Mouse (Mus musculus) liver, embryonic 11.5 days (tissue): ENCODE measurements around the gene Osbpl5. TPM values are rescaled to one million over a fixed set of nuclear protein-coding genes. Genes with fewer than 3 reads are reported as not detected.
A peak's percentile ranks its signal among the peaks of the same experiment; 100 is the strongest.
"Not testable (repeated sequence)": the region's sequence is repeated elsewhere in the genome, so short reads cannot be mapped to it uniquely, and the experiment has no call there.

ENCODE experiments used
- ATAC-seq: fragments of 200-750 bp; cut with Nextera tagmentation; replicated peaks from 2 replicates; pipeline ENCODE4 v1.8.0; 2017; ENCODE audit warnings: moderate number of reproducible peaks, mild to moderate bottlenecking, moderate TSS enrichment, moderate library complexity; ENCODE audit not compliant: low FRiP score
- DNase-seq: peaks from one replicate; pipeline ENCODE4 v3.0.0-alpha.2; 2017; ENCODE audit warnings: low spot score
- H3K27ac ChIP-seq: fragments of 300-500 bp; sonication (generic); 2 replicates; pipeline ENCODE4 v1.5.1; 2014; ENCODE audit warnings: mild to moderate bottlenecking, low read depth, low read length, control low read depth
- H3K27me3 ChIP-seq: fragments of 300-500 bp; sonication (generic); replicated peaks from 2 replicates; pipeline ENCODE4 v1.6.1; 2014; ENCODE audit warnings: low read length, mixed read lengths; ENCODE audit not compliant: control insufficient read depth, insufficient read depth
- H3K36me3 ChIP-seq: fragments of 300-500 bp; sonication (generic); 2 replicates; pipeline ENCODE4 v1.6.1; 2014; ENCODE audit warnings: mild to moderate bottlenecking, low read length, moderate library complexity, mixed read lengths; ENCODE audit not compliant: control insufficient read depth, insufficient read depth
- H3K4me1 ChIP-seq: fragments of 300-500 bp; sonication (generic); replicated peaks from 2 replicates; pipeline ENCODE4 v1.6.1; 2014; ENCODE audit warnings: low read length, mixed read lengths; ENCODE audit not compliant: control insufficient read depth, insufficient read depth
- H3K4me2 ChIP-seq: fragments of 300-500 bp; sonication (generic); 2 replicates; pipeline ENCODE4 v1.6.1; 2014; ENCODE audit warnings: mild to moderate bottlenecking, control low read depth, moderate library complexity
- H3K4me3 ChIP-seq: fragments of 300-500 bp; sonication (generic); 2 replicates; pipeline ENCODE4 v1.5.1; 2014; ENCODE audit warnings: low read depth, low read length, control low read depth
- H3K9ac ChIP-seq: fragments of 300-500 bp; sonication (generic); 2 replicates; pipeline ENCODE4 v1.6.1; 2014; ENCODE audit warnings: low read depth, low read length, control low read depth
- H3K9me3 ChIP-seq: fragments of 300-500 bp; sonication (generic); 2 replicates; pipeline ENCODE4 v1.6.1; 2016; ENCODE audit warnings: low read length, inconsistent platforms, mixed read lengths; ENCODE audit not compliant: control insufficient read depth
- WGBS: fragments of 180-500 bp; shearing (Covaris S2); extraction: QIAGEN DNeasy Blood & Tissue Kit; methylation state at CpG from one replicate; pipeline ENCODE4 v1.1.7; 2014; 5-methylcytosine and 5-hydroxymethylcytosine counted together
- polyA plus RNA-seq: library from polyadenylated mRNA; unstranded; fragments of >200 nt; fragmentation: Nextera tagmentation; extraction: Ambion mirVana; gene quantifications from 2 replicates; pipeline ENCODE4 v1.2.1, GENCODE M21; 2014

Osbpl5 gene
- polyA plus RNA-seq, 1 experiment from 2014 or later, result 8.9 TPM

DNA sequence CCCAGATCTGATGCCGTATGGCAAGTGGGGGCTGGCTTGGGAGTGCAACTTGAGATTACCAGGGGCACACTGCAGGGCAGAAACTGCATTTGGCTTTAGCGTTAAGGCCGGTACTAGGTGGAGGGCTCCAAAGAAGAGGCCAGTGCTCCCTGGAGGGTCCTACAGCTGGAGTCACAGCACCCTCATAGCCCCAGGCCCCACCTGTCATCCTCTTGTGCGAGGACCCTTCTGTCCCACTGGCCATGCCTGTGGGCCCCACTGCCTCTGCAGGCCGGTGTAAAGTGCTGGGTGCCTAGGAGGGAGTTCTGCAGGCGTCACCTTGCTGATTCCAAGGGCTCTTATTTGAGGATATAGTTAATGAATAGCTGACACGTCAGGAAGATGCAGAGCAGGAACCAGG lies 67.3 kb downstream of the Osbpl5 start:
- no peak for DNase-seq
- no peak overlapping the region for H3K9ac ChIP-seq
- no peak overlapping the region for H3K27ac ChIP-seq
- H3K27me3 ChIP-seq, result no peaks in the 10 kb centered on the region; the same call in 1 of the 2 replicates
- H3K4me2 ChIP-seq, result no peak overlapping the region
- no peak for ATAC-seq
- WGBS, result 74% methylated on average over 7 of the region's 7 CpGs
- peaks cover 7% of the 10 kb centered on the region; the same call in 1 of the 2 replicates for H3K36me3 ChIP-seq
- H3K4me1 ChIP-seq, result no peaks in the 10 kb centered on the region
- H3K9me3 ChIP-seq, result no peaks in the 10 kb centered on the region
- H3K4me3 ChIP-seq, result no peak overlapping the region

DNA sequence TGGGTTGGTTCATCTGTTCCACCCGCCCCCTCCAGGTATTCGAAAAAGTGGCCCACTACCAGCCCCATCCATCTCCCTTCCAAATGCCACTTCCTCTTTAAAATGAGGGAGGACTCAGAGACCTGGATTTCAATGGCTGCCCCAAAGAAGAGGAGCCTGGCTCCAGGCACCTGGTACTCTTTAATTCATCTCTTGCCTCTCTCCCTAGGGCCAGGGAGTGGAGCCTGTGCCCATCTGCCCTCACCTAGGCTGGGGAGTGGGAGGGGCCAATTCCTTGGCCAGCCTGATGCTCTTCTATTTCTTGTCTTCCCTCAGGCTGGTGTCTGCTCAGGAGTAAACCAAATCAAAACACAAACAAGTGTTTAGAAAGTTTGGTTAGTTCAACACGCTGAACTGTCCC lies 70.1 kb downstream of the Osbpl5 start:
- not testable (repeated sequence) for H3K4me1 ChIP-seq, H3K27me3 ChIP-seq, H3K9me3 ChIP-seq, DNase-seq, H3K4me2 ChIP-seq, H3K4me3 ChIP-seq, ATAC-seq, H3K9ac ChIP-seq, H3K36me3 ChIP-seq, H3K27ac ChIP-seq
- WGBS, result 73% methylated on average over 3 of the region's 3 CpGs

DNA sequence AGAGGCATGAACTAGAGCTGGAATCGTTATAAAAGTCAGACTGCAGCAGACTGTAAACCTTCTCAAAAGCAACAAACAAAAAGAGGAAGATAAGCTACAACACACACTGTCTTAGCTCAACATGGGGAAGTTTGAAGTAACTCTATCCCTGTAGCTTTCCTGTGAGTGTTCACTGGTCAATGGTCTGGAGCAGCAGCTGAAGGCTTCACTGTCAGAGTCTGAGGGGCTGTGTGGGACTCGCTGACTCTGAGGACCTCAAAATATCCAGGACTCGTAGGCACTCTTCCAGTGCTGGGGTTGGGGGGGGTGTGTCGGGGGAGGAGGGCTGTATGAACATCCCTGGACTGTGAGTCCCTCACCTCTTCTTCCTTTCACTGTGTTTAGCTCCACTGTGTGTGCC lies 70.6 kb downstream of the Osbpl5 start:
- not testable (repeated sequence) for H3K27me3 ChIP-seq, H3K27ac ChIP-seq, H3K9ac ChIP-seq, H3K36me3 ChIP-seq, H3K4me3 ChIP-seq, DNase-seq, H3K4me1 ChIP-seq, ATAC-seq, H3K9me3 ChIP-seq, H3K4me2 ChIP-seq
- WGBS, result 45% methylated on average over 4 of the region's 4 CpGs

DNA sequence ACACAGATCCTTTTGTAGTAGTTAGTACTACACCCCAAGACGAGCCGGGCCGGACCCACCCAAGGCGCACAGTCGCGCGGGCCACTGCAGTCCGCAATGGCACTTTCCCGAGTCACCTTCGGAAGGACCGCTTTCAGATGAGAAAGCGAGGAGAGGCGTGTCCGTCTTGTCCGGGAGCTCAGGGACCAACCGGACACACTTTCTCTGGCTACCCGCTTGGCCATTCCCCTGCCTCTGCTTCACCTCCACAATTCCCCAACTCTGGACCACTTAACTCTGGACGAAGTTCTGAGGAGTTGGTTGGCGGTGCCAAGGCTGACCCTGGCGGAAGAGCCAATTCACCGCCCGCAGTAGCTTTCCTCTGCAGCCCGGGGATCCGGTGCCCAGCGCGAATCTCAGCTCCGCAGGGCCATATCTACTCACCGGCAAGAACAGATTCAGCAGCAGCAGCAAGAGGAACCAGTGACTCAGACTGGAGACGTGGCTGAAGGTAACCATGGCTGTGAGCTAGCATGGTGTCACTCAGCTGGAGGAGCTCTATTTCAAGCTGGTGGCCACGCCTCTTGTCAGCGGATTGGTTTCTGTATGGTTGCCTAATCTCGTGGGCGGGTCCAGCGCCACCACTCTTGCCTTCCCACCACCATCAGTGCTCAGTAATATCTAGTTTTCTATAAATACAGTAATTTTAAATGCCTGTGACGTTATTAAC lies 71.3 kb downstream of the Osbpl5 start, which contains the start of gene Tnfrsf23:
Gene Tnfrsf23 (minus strand): TSS at position 514 of the 709 bp plus-strand sequence.
- Histone ChIP-seq H3K36me3 (no peaks in the 10 kb centered on the region), H3K4me2 (peak within 1 kb of the TSS; percentile 71), H3K9ac (no peak within 1 kb of the TSS), H3K4me3 (peak within 1 kb of the TSS; percentile 38), H3K27me3 (no peaks in the 10 kb centered on the region; the same call in 1 of the 2 replicates), H3K4me1 (no peaks in the 10 kb centered on the region), H3K27ac (no peak within 1 kb of the TSS), H3K9me3 (no peaks in the 10 kb centered on the region)
- 5% methylated on average over 35 of the region's 35 CpGs for WGBS
- ATAC-seq (peak; percentile 87), DNase-seq (peak; percentile 50)

DNA sequence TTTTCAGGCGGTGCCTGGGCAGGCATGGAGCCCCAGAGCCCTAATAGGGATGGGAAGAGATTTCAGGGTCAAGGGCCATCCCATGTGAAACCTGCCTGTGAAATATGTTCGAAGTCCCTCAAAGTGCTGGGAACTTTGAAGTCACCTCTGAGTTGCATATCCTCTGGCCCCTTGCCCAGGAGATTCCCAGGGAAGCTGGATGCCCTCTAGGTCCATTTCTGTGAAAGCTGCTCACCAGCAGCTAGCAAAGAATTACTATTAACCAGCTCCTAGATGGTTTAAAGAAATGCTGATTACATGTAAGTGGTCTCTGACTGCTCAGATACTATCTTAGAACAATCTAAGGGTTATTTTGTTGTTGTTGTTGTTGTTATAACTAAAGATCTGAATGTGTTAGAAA lies 72.2 kb downstream of the Osbpl5 start:
- H3K9ac ChIP-seq, H3K36me3 ChIP-seq, H3K4me3 ChIP-seq, H3K4me1 ChIP-seq, ATAC-seq, H3K27me3 ChIP-seq, DNase-seq, H3K27ac ChIP-seq, H3K9me3 ChIP-seq, H3K4me2 ChIP-seq: not testable (repeated sequence)
- WGBS, result 79% methylated on average over 1 of the region's 2 CpGs

DNA sequence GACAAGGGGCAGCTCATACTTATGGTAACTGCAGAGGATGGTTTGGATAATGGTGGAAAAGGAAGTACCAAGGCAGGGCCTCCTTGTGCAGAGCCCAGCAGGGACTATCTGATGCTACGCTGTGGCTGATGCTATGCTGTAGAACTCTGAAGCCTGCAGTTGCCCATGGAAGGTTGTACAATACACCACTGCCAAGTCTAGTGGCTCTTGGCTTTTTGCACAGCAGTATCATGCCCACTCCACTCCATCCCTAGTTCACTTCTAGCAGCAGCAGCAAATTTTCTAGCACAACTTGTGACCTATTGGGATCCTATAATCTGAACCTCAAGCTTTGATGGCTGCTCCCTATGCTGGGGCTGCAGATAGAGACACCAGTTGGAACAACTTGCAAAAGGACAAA lies 75.2 kb downstream of the Osbpl5 start:
- H3K4me2 ChIP-seq, result no peak overlapping the region
- 86% methylated on average over 1 of the region's 1 CpGs for WGBS
- no peaks in the 10 kb centered on the region; the same call in 1 of the 2 replicates for H3K27me3 ChIP-seq
- no peaks in the 10 kb centered on the region for H3K4me1 ChIP-seq
- no peak overlapping the region for H3K9ac ChIP-seq
- H3K9me3 ChIP-seq, result no peaks in the 10 kb centered on the region
- no peak overlapping the region for H3K27ac ChIP-seq
- no peak overlapping the region for H3K4me3 ChIP-seq
- DNase-seq (no peak), ATAC-seq (no peak)
- no peaks in the 10 kb centered on the region for H3K36me3 ChIP-seq

DNA sequence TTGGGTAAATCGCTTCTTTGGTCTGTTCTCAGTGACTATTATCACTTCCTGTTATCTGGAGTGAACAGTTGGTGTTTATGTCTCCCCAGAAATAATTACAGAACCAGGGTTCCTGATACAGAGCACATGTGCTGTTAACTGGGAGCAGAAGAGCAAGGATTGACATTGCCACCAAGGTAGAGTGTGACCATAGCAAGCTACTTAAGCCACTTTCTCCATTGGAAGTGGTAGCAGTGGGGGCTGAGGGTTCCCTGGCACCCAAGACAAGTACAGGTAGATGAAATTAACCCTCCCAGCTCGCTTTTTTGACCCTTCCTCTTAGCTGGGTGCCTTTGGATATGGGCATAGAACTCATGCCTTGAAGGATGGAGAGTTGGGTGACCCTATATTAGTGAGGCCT lies 75.9 kb downstream of the Osbpl5 start:
- not testable (repeated sequence) for H3K4me3 ChIP-seq, H3K27ac ChIP-seq
- 41% methylated on average over 2 of the region's 2 CpGs for WGBS

DNA sequence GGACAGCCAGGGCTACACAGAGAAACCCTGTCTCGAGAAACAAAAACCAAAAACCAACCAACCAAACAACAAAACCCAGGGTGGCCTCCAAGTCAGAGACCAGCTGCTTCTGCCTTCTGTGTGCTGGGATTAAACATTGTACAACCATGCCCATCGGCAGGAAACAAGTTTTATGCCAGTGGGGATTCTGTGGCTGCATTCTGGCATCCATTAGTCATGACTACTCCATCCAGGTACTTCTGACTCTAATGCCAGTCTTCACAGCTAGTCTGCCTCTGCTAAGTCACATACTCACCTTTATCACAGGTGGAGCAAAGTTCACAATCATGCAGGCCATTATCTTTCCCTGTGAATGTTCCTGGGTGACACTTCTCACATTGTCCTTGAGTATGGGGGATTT lies 77.1 kb downstream of the Osbpl5 start:
- not testable (repeated sequence) for ATAC-seq, H3K9me3 ChIP-seq, H3K4me3 ChIP-seq, H3K4me1 ChIP-seq, H3K27ac ChIP-seq, H3K9ac ChIP-seq, DNase-seq, H3K27me3 ChIP-seq, H3K36me3 ChIP-seq, H3K4me2 ChIP-seq
- WGBS, result 71% methylated on average over 2 of the region's 2 CpGs

More for the DNA sequence above, 75.9 kb downstream of the Osbpl5 start:
- H3K4me2 ChIP-seq, H3K36me3 ChIP-seq, ATAC-seq, H3K9ac ChIP-seq, H3K9me3 ChIP-seq, DNase-seq, H3K27me3 ChIP-seq, H3K4me1 ChIP-seq: not testable (repeated sequence)
